Mouse (Mus musculus) left cerebral cortex, adult 2 months (tissue): ENCODE results near the gene Per1. TPM values are rescaled to one million over a fixed set of nuclear protein-coding genes. Genes with fewer than 3 reads are reported as not detected.

Source experiments
- DNase-seq, 2 experiments: peaks; one replicate each; pipeline ENCODE4 v3.0.0; 2021 to 2022; ENCODE audit warnings: low spot score in 2 of 2, mixed read lengths in 1 of 2; ENCODE audit errors: extremely low spot score in 1 of 2
- H3K27ac ChIP-seq: fragments of 200-600 bp; 2 replicates; pipeline ENCODE4 v1.8.1; 2022
- H3K4me3 ChIP-seq: fragments of 200-600 bp; 2 replicates; pipeline ENCODE4 v1.8.1; 2022
- CTCF ChIP-seq: fragments of 200-600 bp; IDR thresholded peaks from 2 replicates; pipeline ENCODE4 v1.8.1; 2022; ENCODE audit warnings: antibody characterized with exemption, mild to moderate bottlenecking, moderate library complexity
- intact Hi-C: fragments of 180-260 bp; cut with DNase I; formaldehyde crosslinking; loops from one replicate; pipeline ENCODE4 v1.15.1; 2025
- total RNA-seq, 2 experiments: library from RNA; stranded (reverse); gene quantifications; 2 replicates each; pipeline ENCODE4 v1.2.3; 2021

Per1 gene
- total RNA-seq, 2 experiments from 2014 or later = 114 to 185 TPM

DNA sequence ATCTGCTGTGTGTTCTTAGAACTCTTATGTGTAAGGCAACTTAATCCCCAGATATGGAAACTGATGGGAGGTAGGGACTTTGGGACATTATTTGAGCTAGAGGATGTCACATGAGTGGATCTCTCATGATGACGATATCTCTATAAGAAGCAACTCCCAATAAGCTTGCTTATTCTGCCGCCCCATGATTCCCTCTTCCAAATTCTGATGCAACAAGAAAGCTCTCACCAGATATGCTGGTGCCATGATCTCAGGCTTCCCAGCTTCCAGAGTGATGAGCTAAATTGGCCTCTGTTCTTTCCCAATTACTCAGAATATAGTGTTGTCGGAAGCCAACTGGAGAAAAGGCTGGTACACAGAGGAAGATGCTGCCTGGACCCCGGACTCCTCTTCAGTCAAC is 16.8 kb downstream of the Per1 start:
- peak overlapping the region; percentile 31 for H3K4me3 ChIP-seq
- peak overlapping the region; percentile 78 for H3K27ac ChIP-seq
- intact Hi-C loops = no loop called here
- peak in 1 of 2 experiments; percentile 13 for DNase-seq
- TF ChIP-seq CTCF = no peak

DNA sequence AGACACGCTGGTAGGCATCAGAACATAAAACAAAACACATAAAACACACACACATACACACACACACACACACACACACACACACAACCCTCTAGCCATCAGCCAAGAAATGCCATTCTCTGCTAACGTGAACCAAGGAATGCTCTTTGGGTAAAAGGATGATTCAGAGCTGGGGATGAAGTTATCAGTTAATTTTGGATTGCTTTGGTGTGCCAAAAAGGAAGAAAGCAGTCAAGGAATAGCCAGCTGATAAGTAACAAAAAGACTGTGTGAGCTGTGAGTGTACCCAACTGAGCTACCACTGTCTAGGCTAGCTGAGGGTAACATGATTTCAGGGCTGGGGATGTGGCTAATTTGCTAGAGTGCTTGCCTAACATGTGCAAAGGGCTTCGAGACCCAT is 19.0 kb downstream of the Per1 start:
- no peak overlapping the region for H3K27ac ChIP-seq
- intact Hi-C loops = no loop called here
- H3K4me3 ChIP-seq = no peak overlapping the region
- no peak for TF ChIP-seq CTCF
- DNase-seq = no peak

DNA sequence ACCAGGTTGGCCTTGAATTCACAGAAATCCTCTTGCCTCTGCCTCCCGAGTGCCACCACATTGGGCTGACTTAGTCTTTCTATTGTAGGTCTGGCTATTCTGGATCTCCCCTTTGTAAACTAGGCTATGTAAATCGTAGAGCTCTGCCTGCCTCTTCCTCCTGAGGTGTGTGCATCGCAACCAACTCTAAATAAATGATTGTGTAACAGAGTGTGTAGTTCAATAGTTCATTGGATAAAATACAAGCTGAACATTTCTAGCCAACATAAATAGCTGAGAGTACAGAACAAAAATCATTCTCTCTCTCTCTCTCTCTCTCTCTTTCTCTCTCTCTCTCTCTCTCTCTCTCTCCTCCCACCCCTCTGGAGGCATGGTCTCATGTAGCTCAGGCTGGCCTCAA is 19.6 kb downstream of the Per1 start:
- no peak for TF ChIP-seq CTCF
- DNase-seq = no peak
- intact Hi-C loops = no loop called here
- Histone ChIP-seq H3K27ac (no peak overlapping the region), H3K4me3 (no peak overlapping the region)

DNA sequence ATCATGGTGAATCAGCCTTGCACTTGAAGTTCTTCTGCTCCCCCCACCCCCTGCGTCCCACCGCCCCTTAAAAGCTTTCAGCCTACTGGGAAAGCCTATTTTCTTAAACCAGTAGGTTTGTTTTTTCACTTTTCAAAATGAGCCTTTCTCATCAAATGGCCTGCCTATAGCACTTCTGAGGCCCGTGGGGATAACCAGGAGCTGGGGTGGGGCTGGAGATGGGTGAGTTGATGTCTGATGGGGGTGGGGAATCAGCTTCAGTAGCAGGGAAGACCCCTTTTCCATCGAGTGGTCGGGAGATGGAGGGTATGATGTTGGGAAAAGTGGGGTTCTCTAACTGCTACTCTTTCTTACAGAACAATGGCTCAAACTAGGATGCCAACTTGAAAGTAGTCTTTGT is 21.8 kb downstream of the Per1 start:
- intact Hi-C loops = no loop called here
- Histone ChIP-seq H3K27ac (no peak overlapping the region), H3K4me3 (no peak overlapping the region; the same call in 1 of the 2 replicates)
- no peak for DNase-seq
- no peak for TF ChIP-seq CTCF

DNA sequence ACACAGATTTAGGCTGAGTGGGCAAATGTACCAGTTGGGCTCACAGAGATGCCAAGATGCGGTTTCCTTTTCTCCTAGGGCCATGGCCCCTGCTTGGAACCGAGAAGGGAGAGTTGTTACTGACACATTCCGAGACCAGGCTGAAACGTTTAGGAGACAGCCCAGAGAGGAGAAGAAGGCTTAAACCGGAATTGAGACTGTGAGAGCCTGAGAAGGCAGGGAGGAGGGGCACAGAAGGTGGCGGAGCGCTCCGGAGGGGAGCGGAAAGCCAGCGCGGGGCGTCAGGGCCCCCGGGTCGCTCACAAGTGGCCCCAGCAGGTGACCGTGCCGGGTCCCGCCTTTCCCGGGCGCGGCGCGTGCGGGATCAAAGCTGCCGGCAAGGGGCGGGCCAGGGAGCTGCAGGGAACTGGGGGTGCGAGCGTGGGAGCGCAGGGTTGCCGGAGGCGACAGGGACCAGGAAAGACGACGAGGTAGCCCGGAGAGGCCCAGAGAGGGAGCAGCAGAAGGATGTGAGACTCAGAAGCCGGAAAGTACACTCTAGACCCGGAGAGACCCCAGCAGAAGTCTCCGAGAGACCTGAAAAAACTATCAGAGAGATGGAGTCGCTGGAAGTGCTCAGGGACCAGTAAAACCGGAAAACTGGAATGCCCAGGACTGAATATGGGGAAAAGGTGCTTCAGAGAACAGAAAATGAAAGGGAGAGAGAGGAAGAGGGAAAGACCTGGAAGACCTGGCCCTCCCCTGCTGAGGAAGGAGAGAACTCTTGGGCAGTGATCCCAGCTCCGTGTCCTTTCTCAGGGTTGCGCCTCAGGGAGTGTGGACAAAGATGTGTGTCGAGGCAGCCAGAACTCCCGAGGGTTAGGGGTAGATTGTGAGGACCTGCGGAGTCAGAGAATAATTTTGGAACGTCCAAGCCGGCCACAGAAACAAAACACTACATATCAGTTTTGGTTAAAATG is 23.0 kb downstream of the Per1 start:
- no peak for TF ChIP-seq CTCF
- H3K27ac ChIP-seq = peak overlapping the region; percentile 84
- DNase-seq = peak; percentile 53 to 62
- H3K4me3 ChIP-seq = peak overlapping the region; percentile 76
- intact Hi-C loops = loop anchor here (1.0 kb wide), 1 partner anchor 55 kb away; no protein-coding TSS in a partner anchor

DNA sequence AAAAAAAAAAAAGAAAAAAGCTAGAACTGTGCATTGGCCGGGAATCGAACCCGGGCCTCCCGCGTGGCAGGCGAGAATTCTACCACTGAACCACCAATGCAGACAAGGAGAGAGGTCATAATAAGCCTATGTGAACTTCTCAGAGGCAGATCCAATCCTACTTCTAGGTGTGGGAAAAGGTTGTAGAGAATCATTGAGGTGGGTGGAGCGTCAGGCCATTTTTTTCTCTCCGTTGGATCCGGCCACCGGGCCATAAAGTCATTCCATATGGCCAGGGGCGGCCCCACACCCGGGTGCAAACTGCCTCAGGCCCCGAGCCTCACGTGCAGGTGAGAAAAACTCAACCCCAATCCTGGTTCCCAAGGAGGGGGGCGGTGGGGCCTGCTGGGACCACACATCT is 23.7 kb downstream of the Per1 start:
- peak; percentile 85 to 92 for DNase-seq
- intact Hi-C loops = loop anchor here (1.0 kb wide), 1 partner anchor 55 kb away; no protein-coding TSS in a partner anchor
- no peak for TF ChIP-seq CTCF

DNA sequence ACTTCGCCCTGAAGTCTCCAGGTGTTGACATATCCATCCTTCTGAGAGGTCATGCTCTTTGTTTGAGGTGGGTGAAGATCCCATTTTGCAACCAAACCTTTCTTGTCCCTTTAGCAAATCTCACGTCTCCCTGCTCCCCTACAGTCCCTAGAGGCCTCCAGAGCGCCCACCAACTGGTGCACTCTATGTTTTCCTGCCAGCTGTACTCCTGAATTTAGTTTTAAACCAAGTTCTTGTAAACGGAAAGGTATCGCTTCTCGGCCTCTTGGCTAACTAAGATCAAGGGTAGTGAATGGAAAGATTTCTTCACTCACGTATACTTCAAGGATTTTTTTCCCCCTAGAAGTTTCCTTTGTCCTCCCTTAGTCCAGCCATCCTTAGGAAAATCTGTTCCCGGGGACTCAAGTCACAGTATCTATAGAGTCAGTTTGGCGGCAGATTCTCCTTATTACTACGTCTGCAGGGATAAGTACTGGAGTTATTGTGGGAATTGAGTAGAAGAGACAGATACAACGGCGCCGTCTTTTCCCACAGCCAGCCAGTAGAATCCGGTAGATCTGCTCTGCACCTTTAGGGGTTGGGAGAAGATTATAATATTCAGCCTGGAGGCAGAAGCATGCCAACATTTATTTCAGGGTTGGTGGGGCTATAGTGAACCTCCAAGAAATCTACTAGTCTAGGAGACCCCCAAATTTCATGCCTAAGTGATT is 24.6 kb downstream of the Per1 start:
- H3K27ac ChIP-seq = no peak overlapping the region
- peak in 1 of 2 experiments; percentile 8 for DNase-seq
- intact Hi-C loops = no loop called here
- TF ChIP-seq CTCF = no peak
- no peak overlapping the region; the same call in 1 of the 2 replicates for H3K4me3 ChIP-seq

More for the DNA sequence above, 23.7 kb downstream of the Per1 start:
- Histone ChIP-seq H3K4me3 (peak overlapping the region; percentile 76), H3K27ac (no peak overlapping the region)

DNA sequence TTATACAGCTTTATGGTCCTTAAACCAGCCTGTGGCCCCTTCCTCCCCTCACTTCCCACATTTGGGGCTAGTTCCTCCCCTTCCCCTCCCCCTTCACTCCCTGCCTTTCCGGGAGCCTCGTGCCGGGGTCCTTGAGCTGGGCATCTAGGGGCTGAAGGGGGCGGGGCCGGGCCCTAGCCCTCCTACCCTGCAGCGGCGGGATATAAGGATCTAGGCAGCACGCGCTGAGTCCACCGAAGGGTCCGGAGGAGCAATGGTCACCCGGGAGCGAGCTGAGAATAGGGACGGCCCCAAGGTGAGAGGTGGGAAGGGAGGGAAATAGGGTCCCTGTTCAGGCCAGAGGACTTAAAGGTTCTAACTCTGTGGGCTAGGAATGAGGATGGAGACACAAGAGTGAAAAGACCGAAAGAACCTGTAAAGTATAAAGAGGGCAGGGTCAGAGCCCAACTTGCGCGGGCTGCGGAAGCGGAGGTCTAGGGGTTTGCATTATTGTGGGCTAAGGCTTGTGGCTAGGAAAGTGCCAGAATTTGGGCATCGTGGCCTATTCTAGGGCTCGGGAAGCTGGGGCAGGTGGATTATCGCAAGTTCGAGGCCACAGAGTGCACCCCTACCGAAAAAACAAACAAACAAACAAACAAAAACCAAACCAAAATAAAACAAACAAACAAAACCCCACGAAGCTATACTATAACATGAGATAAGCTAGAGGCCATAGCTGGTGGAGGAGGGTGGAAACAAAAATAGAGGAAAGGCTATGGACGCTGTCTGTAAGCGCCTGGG is 25.4 kb downstream of the Per1 start, which contains the start of gene Hes7:
Gene Hes7, plus strand, starts transcription at position 184 of the 780 bp plus-strand sequence.
- Histone ChIP-seq H3K27ac (no peak within 1 kb of the TSS), H3K4me3 (peak within 1 kb of the TSS; percentile 65)
- no peak for TF ChIP-seq CTCF
- peak in 1 of 2 experiments; percentile 11 for DNase-seq
- intact Hi-C loops = no loop called here

DNA sequence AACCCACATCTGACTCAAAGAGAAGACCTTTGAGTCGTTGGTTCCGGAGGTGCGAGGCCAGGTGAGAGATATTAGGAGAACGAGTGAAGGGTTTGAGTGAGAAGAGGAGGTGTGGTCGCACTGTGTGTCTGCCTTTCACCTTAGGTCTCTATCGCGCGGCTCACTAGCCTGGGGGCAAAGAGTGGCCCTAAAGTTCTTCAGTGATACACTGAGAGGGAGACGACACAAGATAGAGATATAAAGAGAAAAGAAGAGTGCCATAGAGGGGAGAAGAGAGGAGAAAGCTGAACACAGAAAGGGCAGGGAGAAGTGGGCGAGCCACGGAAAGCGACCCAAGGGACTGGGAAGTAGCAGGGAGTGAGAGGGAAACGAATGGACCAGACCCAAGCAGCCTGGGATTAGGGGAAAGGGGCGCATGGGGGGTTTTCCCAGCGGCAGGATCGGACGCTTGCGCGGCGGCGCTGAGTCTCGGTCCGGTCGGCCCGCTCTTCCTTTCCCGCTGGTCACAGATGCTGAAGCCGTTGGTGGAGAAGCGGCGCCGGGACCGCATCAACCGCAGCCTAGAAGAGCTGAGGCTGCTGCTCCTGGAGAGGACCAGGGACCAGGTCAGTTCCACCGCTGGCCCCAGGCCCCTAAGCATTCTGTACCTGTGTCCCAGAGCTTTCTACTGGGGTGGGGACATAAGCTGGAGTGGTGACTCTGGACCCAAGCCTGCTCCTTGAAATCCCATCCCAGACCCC is 26.2 kb downstream of the Per1 start:
- TF ChIP-seq CTCF = no peak
- intact Hi-C loops = loop anchor here (1.0 kb wide), 1 partner anchor 54 kb away; no protein-coding TSS in a partner anchor
- peak in 1 of 2 experiments; percentile 37 for DNase-seq
- Histone ChIP-seq H3K27ac (peak overlapping the region; percentile 62; the same call in 1 of the 2 replicates), H3K4me3 (peak overlapping the region; percentile 65)

DNA sequence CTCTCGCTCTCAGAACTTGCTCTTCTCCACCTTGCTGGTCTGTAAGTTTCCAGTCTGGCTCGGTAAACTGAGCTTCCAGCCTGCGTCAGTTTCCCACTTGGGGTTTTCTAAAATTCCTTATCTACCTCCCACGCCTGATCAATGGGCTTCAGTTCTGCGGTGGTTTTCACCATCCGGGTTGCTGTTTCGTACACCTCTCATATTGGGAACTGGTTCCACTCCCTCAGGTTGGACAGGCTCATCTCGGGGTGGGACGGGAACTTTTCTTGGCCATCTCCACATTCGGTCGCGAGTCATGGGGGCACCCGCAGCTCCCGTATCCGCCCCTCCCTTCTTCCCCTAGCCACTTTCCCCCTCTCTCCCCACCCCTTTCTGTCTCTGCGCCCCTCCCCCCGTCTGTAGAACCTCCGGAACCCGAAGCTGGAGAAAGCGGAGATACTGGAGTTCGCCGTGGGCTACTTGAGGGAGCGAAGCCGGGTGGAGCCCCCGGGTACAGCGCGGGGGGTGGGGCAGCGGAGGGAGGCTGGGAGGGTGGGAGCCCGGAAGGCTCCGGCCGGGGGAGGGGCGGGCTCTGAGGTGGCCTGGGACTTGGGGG is 26.8 kb downstream of the Per1 start:
- intact Hi-C loops = loop anchor here (1.0 kb wide), 1 partner anchor 55 kb away; no protein-coding TSS in a partner anchor
- Histone ChIP-seq H3K27ac (peak overlapping the region; percentile 62), H3K4me3 (peak overlapping the region; percentile 65)
- no peak for DNase-seq
- TF ChIP-seq CTCF = no peak
